Mouse (Mus musculus) ES-E14 (cell line): Measurements from ENCODE around the gene Psmd8. TPM values are rescaled to one million over a fixed set of nuclear protein-coding genes. Genes with fewer than 3 reads are reported as not detected.

Source experiments
- DNase-seq: peaks from one replicate; pipeline ENCODE4 v3.0.0-alpha.2; 2013; ENCODE audit warnings: low read depth, low spot score
- H3K27ac ChIP-seq: 2 replicates; pipeline ENCODE4 v1.5.1; 2012; ENCODE audit warnings: low read depth, mild to moderate bottlenecking, low read length, moderate library complexity, mixed read lengths; ENCODE audit not compliant: poor library complexity, insufficient read depth, severe bottlenecking
- H3K36me3 ChIP-seq: 2 replicates; pipeline ENCODE4 v1.6.1; 2012; ENCODE audit warnings: mild to moderate bottlenecking, low read length, moderate library complexity, mixed read lengths; ENCODE audit not compliant: control insufficient read depth, poor library complexity, insufficient read depth, severe bottlenecking
- H3K4me1 ChIP-seq, 2 experiments: fragments of 150-350 bp in 1 of 2; sonication (generic) in 1 of 2; 2 replicates each; pipeline ENCODE4 v1.6.1; 2012; ENCODE audit warnings: low read length in 2 of 2, mild to moderate bottlenecking in 1 of 2, mixed read lengths in 1 of 2; ENCODE audit not compliant: control insufficient read depth in 2 of 2, insufficient read depth in 2 of 2, poor library complexity in 1 of 2
- H3K4me3 ChIP-seq, 2 experiments: fragments of 150-350 bp in 1 of 2; sonication (generic) in 1 of 2; 2 replicates each; pipeline ENCODE4 v1.5.1; 2012; ENCODE audit warnings: low read length in 2 of 2, low read depth in 1 of 2, mild to moderate bottlenecking in 1 of 2, mixed read lengths in 1 of 2; ENCODE audit not compliant: insufficient read depth in 1 of 2, poor library complexity in 1 of 2, severe bottlenecking in 1 of 2
- H3K9ac ChIP-seq: 2 replicates; pipeline ENCODE4 v1.6.1; 2012; ENCODE audit warnings: low read depth, mild to moderate bottlenecking, low read length, mixed read lengths; ENCODE audit not compliant: poor library complexity, insufficient read depth, severe bottlenecking
- H3K9me3 ChIP-seq: fragments of 150-350 bp; sonication (generic); 2 replicates; pipeline ENCODE4 v1.6.1; 2012; ENCODE audit warnings: low read depth, mild to moderate bottlenecking, low read length; ENCODE audit not compliant: control insufficient read depth, insufficient read depth
- CHD2 ChIP-seq: IDR thresholded peaks from 2 replicates; pipeline ENCODE4 v1.6.1; 2014; ENCODE audit warnings: mild to moderate bottlenecking, low read depth, low read length, inconsistent platforms
- HCFC1 ChIP-seq: IDR thresholded peaks from 2 replicates; pipeline ENCODE4 v1.6.1; 2012; ENCODE audit warnings: low read length, inconsistent platforms, borderline replicate concordance; ENCODE audit not compliant: insufficient read depth
- MAFK ChIP-seq: IDR thresholded peaks from 2 replicates; pipeline ENCODE4 v1.6.1; 2014; ENCODE audit warnings: mild to moderate bottlenecking, low read depth, low read length, inconsistent platforms; ENCODE audit not compliant: insufficient read depth
- ZC3H11A ChIP-seq: IDR thresholded peaks from 2 replicates; pipeline ENCODE4 v1.6.1; 2012; ENCODE audit warnings: low read depth, mild to moderate bottlenecking, inconsistent platforms, low read length, borderline replicate concordance
- ZNF384 ChIP-seq: IDR thresholded peaks from 2 replicates; pipeline ENCODE4 v1.6.1; 2012; ENCODE audit warnings: low read depth, low read length, inconsistent platforms
- in situ Hi-C, 2 experiments: fragments of 600-800 bp; cut with MboI; formaldehyde crosslinking; loops; one replicate each; pipeline ENCODE4 v1.15.1; 2025; ENCODE audit warnings: low sequenced_read_pairs in 2 of 2, inconsistent platforms in 1 of 2; ENCODE audit not compliant: unreplicated experiment in 2 of 2
- total RNA-seq: library from RNA; depleted of rRNA; stranded (reverse); fragments of 300-350 nt; gene quantifications from 2 replicates; pipeline ENCODE4 v1.2.3, GENCODE M21; 2012

Psmd8 gene
- total RNA-seq, 1 experiment, result 211 TPM

GRCm38 (mm10) chr7:29170755-29171561 lies 9.5 kb downstream of the Psmd8 start:
- no peak for TF ChIP-seq ZNF384
- no peak for TF ChIP-seq MAFK
- TF ChIP-seq ZC3H11A, result no peak
- TF ChIP-seq HCFC1, result no peak
- in situ Hi-C loops, result no loop called here
- Histone ChIP-seq H3K4me1 (peaks cover 4 to 25% of the 10 kb centered on the region in 2 experiments; a peak in 3 of 4 replicates), H3K4me3 (peak overlapping the region; percentile 71 to 99), H3K9ac (peak overlapping the region; percentile 47; the same call in 1 of the 2 replicates), H3K9me3 (no peaks in the 10 kb centered on the region), H3K36me3 (peaks cover 27% of the 10 kb centered on the region), H3K27ac (no peak overlapping the region)
- DNase-seq, result no peak

GRCm38 (mm10) chr7:29170066-29170754 lies 10.3 kb downstream of the Psmd8 start, which contains the start of the genes Ggn and Spred3:
Gene Ggn, plus strand, starts transcription at chr7:29170210.
Gene Spred3, minus strand, starts transcription at chr7:29170411.
- Histone ChIP-seq H3K36me3 (peaks cover 20% of the 10 kb centered on the region), H3K4me1 (peaks cover 4 to 25% of the 10 kb centered on the region in 2 experiments; a peak in 3 of 4 replicates), H3K9me3 (no peaks in the 10 kb centered on the region), H3K4me3 (peak within 1 kb of the TSS; percentile 71 to 99), H3K27ac (peak within 1 kb of the TSS; percentile 62), H3K9ac (peak within 1 kb of the TSS; percentile 74)
- DNase-seq, result no peak
- in situ Hi-C loops, result no loop called here
- TF ChIP-seq CHD2, result no peak
- TF ChIP-seq MAFK, result no peak
- TF ChIP-seq HCFC1, result no peak
- TF ChIP-seq ZNF384, result no peak
- TF ChIP-seq ZC3H11A, result no peak

- Histone ChIP-seq H3K36me3 (peaks cover 13% of the 10 kb centered on the region), H3K27ac (peak overlapping the region; percentile 62; the same call in 1 of the 2 replicates), H3K9ac (peak overlapping the region; percentile 63), H3K4me1 (peaks cover 4 to 25% of the 10 kb centered on the region in 2 experiments; a peak in 3 of 4 replicates), H3K9me3 (no peaks in the 10 kb centered on the region), H3K4me3 (peak overlapping the region; percentile 71 to 99)
- DNase-seq, result peak; percentile 92
- in situ Hi-C loops, result no loop called here
- peak; percentile 56; the same call in 1 of the 2 replicates for TF ChIP-seq HCFC1
- TF ChIP-seq ZC3H11A, result no peak
- 0 out of 2 replicates have a peak, but pooled peaks have one; percentile 46 for TF ChIP-seq CHD2
- TF ChIP-seq ZNF384, result no peak
Measured at GRCm38 (mm10) chr7:29169231-29170065, 11.1 kb downstream of the Psmd8 start.

GRCm38 (mm10) chr7:29168791-29169230 lies 11.7 kb downstream of the Psmd8 start:
- TF ChIP-seq HCFC1 (peak; percentile 26; the same call in 1 of the 2 replicates), ZNF384 (no peak)
- Histone ChIP-seq H3K27ac (peak overlapping the region; percentile 9; the same call in 1 of the 2 replicates), H3K9ac (peak overlapping the region; percentile 63), H3K4me3 (peak overlapping the region; percentile 71 to 99), H3K4me1 (peaks cover 4 to 27% of the 10 kb centered on the region in 2 experiments; a peak in 3 of 4 replicates), H3K9me3 (no peaks in the 10 kb centered on the region), H3K36me3 (peaks cover 11% of the 10 kb centered on the region)
- no peak for DNase-seq
- in situ Hi-C loops, result no loop called here
